ENCODE assay signal across 9 mouse cellular contexts in genomic region chr11:100571202-100571567, GRCm38 (mm10). TPM values are rescaled to one million over a fixed set of nuclear protein-coding genes. Genes with fewer than 3 reads are reported as not detected.
DNase-seq lines count a peak whose midpoint lies in the region; ATAC-seq and TF ChIP-seq lines count a peak whose summit lies in the region.
"Had no signal": no experiment of that assay in that cellular context is flagged by ENCODE, and none has a peak within 500 bp of the region (broad histone marks: within the 10 kb centered on the region; RNA-seq: fewer than 3 reads in every experiment).

No protein-coding gene starts in this region.

- H3K4me2 ChIP-seq in kidney, embryonic 14.5 days (replicated peaks; ENCODE audit: low read depth, low read length), result peak overlapping the region; percentile 39
- H3K4me2 ChIP-seq in forebrain, embryonic 13.5 days, result peak overlapping the region; percentile 57
- H3K4me2 ChIP-seq in hindbrain, postnatal 0 days (ENCODE audit: low read depth, low read length), result peak overlapping the region; percentile 49
- H3K4me2 ChIP-seq in stomach, postnatal 0 days (replicated peaks; ENCODE audit: low read depth), result peak overlapping the region; percentile 44

- no peak; the same call in 1 of the 2 replicates for ATAC-seq in kidney, embryonic 14.5 days (ENCODE audit: low FRiP score, low TSS enrichment)
- ATAC-seq in forebrain, embryonic 13.5 days, result peak; percentile 6; the same call in 1 of the 2 replicates
- peak; percentile 43; the same call in 1 of the 2 replicates for ATAC-seq in hindbrain, postnatal 0 days
- ATAC-seq in megakaryocyte, adult 5-6 weeks (ENCODE audit: poor library complexity, severe bottlenecking), result peak; percentile 49
- no peak for ATAC-seq in stomach, postnatal 0 days (ENCODE audit: low FRiP score, low TSS enrichment)

- no peaks in the 10 kb centered on the region for H3K27me3 ChIP-seq in kidney, embryonic 14.5 days (ENCODE audit: control insufficient read depth, insufficient read depth, low read length)
- H3K27me3 ChIP-seq in forebrain, embryonic 13.5 days, result peaks cover 20% of the 10 kb centered on the region
- no peaks in the 10 kb centered on the region for H3K27me3 ChIP-seq in hindbrain, postnatal 0 days (ENCODE audit: insufficient read depth, low read length)
- no peaks in the 10 kb centered on the region for H3K27me3 ChIP-seq in stomach, postnatal 0 days (ENCODE audit: control insufficient read depth, insufficient read depth, low read length)

- H3K9ac ChIP-seq in kidney, embryonic 14.5 days (ENCODE audit: low read depth, low read length), result peak overlapping the region; percentile 32; the same call in 1 of the 2 replicates
- peak overlapping the region; percentile 51 for H3K9ac ChIP-seq in forebrain, embryonic 13.5 days
- peak overlapping the region; percentile 24; the same call in 1 of the 2 replicates for H3K9ac ChIP-seq in hindbrain, postnatal 0 days (replicated peaks; ENCODE audit: low read length)
- peak overlapping the region; percentile 35; the same call in 1 of the 2 replicates for H3K9ac ChIP-seq in stomach, postnatal 0 days (ENCODE audit: low read length)

- H3K27ac ChIP-seq in kidney, embryonic 14.5 days (ENCODE audit: low read depth, low read length), result no peak overlapping the region
- H3K27ac ChIP-seq in forebrain, embryonic 13.5 days, result no peak overlapping the region
- no peak overlapping the region for H3K27ac ChIP-seq in hindbrain, postnatal 0 days
- H3K27ac ChIP-seq in stomach, postnatal 0 days (replicated peaks), result no peak overlapping the region

- H3K4me1 ChIP-seq in kidney, embryonic 14.5 days (ENCODE audit: control insufficient read depth, insufficient read depth, low read length), result 0 out of 2 replicates have a peak, but pooled peaks cover 8% of the 10 kb centered on the region
- H3K4me1 ChIP-seq in forebrain, embryonic 13.5 days, result peaks cover 22% of the 10 kb centered on the region
- H3K4me1 ChIP-seq in hindbrain, postnatal 0 days (ENCODE audit: insufficient read depth, low read length), result peaks cover 14% of the 10 kb centered on the region; the same call in 1 of the 2 replicates
- H3K4me1 ChIP-seq in stomach, postnatal 0 days (replicated peaks; ENCODE audit: control insufficient read depth, insufficient read depth), result no peaks in the 10 kb centered on the region

- H3K4me3 ChIP-seq in kidney, embryonic 14.5 days (ENCODE audit: low read length), result peak overlapping the region; percentile 5; the same call in 1 of the 2 replicates
- H3K4me3 ChIP-seq in forebrain, embryonic 13.5 days, result peak overlapping the region; percentile 21
- H3K4me3 ChIP-seq in hindbrain, postnatal 0 days (ENCODE audit: low read length), result peak overlapping the region; percentile 18
- H3K4me3 ChIP-seq in stomach, postnatal 0 days (ENCODE audit: low read depth, low read length), result peak overlapping the region; percentile 14; the same call in 1 of the 2 replicates

- 8% methylated on average over 16 of the region's 16 CpGs for WGBS in kidney, embryonic 14.5 days
- 6% methylated on average over 16 of the region's 16 CpGs for WGBS in forebrain, embryonic 13.5 days
- WGBS in hindbrain, postnatal 0 days, result 7% methylated on average over 16 of the region's 16 CpGs
- 10% methylated on average over 16 of the region's 16 CpGs for WGBS in stomach, postnatal 0 days

- no peaks in the 10 kb centered on the region for H3K9me3 ChIP-seq in kidney, embryonic 14.5 days (ENCODE audit: control insufficient read depth, low read length)
- H3K9me3 ChIP-seq in forebrain, embryonic 13.5 days (replicated peaks), result no peaks in the 10 kb centered on the region
- no peaks in the 10 kb centered on the region for H3K9me3 ChIP-seq in hindbrain, postnatal 0 days (ENCODE audit: low read length)
- H3K9me3 ChIP-seq in stomach, postnatal 0 days (ENCODE audit: control insufficient read depth, low read length), result no peaks in the 10 kb centered on the region
- H3K9me3 ChIP-seq: G1E had no signal

- no peak for TF ChIP-seq POLR2A in brain, embryonic 14.5 days (IDR thresholded peaks at IDR 0.05; ENCODE audit: borderline replicate concordance, extremely low read depth, insufficient read depth, insufficient read length, poor library complexity, severe bottlenecking)

- no peak for TF ChIP-seq EP300 in stomach, postnatal 0 days (optimal IDR thresholded peaks at IDR 0.05)

- no peak for DNase-seq in kidney, adult 8-10 months
- peak; percentile 33 for DNase-seq in brain, embryonic 14.5 days (ENCODE audit: low read depth)
- DNase-seq in hindbrain, postnatal 0 days (ENCODE audit: low spot score), result peak; percentile 40
- no peak for DNase-seq in stomach, postnatal 0 days (ENCODE audit: low spot score)
- DNase-seq in adrenal gland, adult 8-10 months, result no peak

- H3K36me3 ChIP-seq in kidney, embryonic 14.5 days (ENCODE audit: control insufficient read depth, insufficient read depth, low read length), result no peaks in the 10 kb centered on the region
- no peaks in the 10 kb centered on the region for H3K36me3 ChIP-seq in forebrain, embryonic 13.5 days (ENCODE audit: poor library complexity, severe bottlenecking)
- no peaks in the 10 kb centered on the region for H3K36me3 ChIP-seq in hindbrain, postnatal 0 days (ENCODE audit: insufficient read depth, low read length)
- no peaks in the 10 kb centered on the region for H3K36me3 ChIP-seq in stomach, postnatal 0 days (ENCODE audit: control insufficient read depth, insufficient read depth, low read length)

- no peak for TF ChIP-seq CTCF in brain, embryonic 14.5 days (IDR thresholded peaks at IDR 0.05; ENCODE audit: borderline replicate concordance, extremely low read depth, insufficient read depth, insufficient read length)
- no peak for TF ChIP-seq CTCF in hindbrain, postnatal 0 days (IDR thresholded peaks at IDR 0.05; ENCODE audit: low read depth)
- no peak for TF ChIP-seq CTCF in stomach, postnatal 0 days (IDR thresholded peaks at IDR 0.05; ENCODE audit: low read depth)

RNA-seq across cellular contexts. Expression of gene Cnp, which starts 3.5 kb away (rescaled TPM):
- polyA plus RNA-seq in kidney, embryonic 14.5 days (2014; fragmentation: Nextera tagmentation; extraction: Ambion mirVana), result 17.0 and 25.0 TPM in 2 replicates
- 18.1 and 22.4 TPM in 2 replicates for polyA plus RNA-seq in brain, embryonic 14.5 days (2012; rRNA removed)
- 20.1 and 20.8 TPM in 2 replicates for polyA plus RNA-seq in forebrain, embryonic 13.5 days (2015; fragmentation: Nextera tagmentation; extraction: Ambion mirVana)
- 95.3 and 125 TPM in 2 replicates for total RNA-seq in hindbrain, postnatal 0 days (2014; rRNA removed)
- polyA plus RNA-seq in hindbrain, postnatal 0 days (2015; fragmentation: Nextera tagmentation; extraction: Ambion mirVana), result 121 and 146 TPM in 2 replicates
- 9.5 and 11.3 TPM in 2 replicates for total RNA-seq in megakaryocyte, adult 5-6 weeks (2015)
- 22.2 and 23.9 TPM in 2 replicates for total RNA-seq in megakaryocyte, adult 5-6 weeks (2017)
- 23.5 and 25.7 TPM in 2 replicates for polyA plus RNA-seq in stomach, postnatal 0 days (2015; fragmentation: Nextera tagmentation; extraction: Ambion mirVana)
- total RNA-seq in adrenal gland, adult 8-10 months (2022), result 10 to 100 TPM; 47.5 to 85.0 (median 71.9) TPM

RNA-seq across cellular contexts. Expression of gene Ttc25, which starts 25.8 kb away (rescaled TPM):
- 0.58 and 0.77 TPM in 2 replicates for polyA plus RNA-seq in kidney, embryonic 14.5 days (2014; fragmentation: Nextera tagmentation; extraction: Ambion mirVana)
- polyA plus RNA-seq in brain, embryonic 14.5 days (2012; rRNA removed), result 0.90 and 2.8 TPM in 2 replicates
- polyA plus RNA-seq in forebrain, embryonic 13.5 days (2015; fragmentation: Nextera tagmentation; extraction: Ambion mirVana), result 1.6 and 1.9 TPM in 2 replicates
- 1.5 and 2.4 TPM in 2 replicates for total RNA-seq in hindbrain, postnatal 0 days (2014; rRNA removed)
- polyA plus RNA-seq in hindbrain, postnatal 0 days (2015; fragmentation: Nextera tagmentation; extraction: Ambion mirVana), result 1.8 and 2.0 TPM in 2 replicates
- 0.16 and 0.96 TPM in 2 replicates for total RNA-seq in megakaryocyte, adult 5-6 weeks (2015)
- total RNA-seq in megakaryocyte, adult 5-6 weeks (2017), result not detected in 2 replicates
- 0.17 and 0.33 TPM in 2 replicates for polyA plus RNA-seq in stomach, postnatal 0 days (2015; fragmentation: Nextera tagmentation; extraction: Ambion mirVana)
- total RNA-seq in adrenal gland, adult 8-10 months (2022), result 1 to 10 TPM; 4.4 to 6.4 (median 5.4) TPM

RNA-seq across cellular contexts. Expression of gene Acly, which starts 43.4 kb away (rescaled TPM):
- 70.1 and 158 TPM in 2 replicates for polyA plus RNA-seq in kidney, embryonic 14.5 days (2014; fragmentation: Nextera tagmentation; extraction: Ambion mirVana)
- polyA plus RNA-seq in brain, embryonic 14.5 days (2012; rRNA removed), result 189 and 209 TPM in 2 replicates
- polyA plus RNA-seq in forebrain, embryonic 13.5 days (2015; fragmentation: Nextera tagmentation; extraction: Ambion mirVana), result 251 and 271 TPM in 2 replicates
- 229 and 235 TPM in 2 replicates for total RNA-seq in hindbrain, postnatal 0 days (2014; rRNA removed)
- polyA plus RNA-seq in hindbrain, postnatal 0 days (2015; fragmentation: Nextera tagmentation; extraction: Ambion mirVana), result 130 and 135 TPM in 2 replicates
- 80.6 and 90.8 TPM in 2 replicates for total RNA-seq in megakaryocyte, adult 5-6 weeks (2015)
- 100 and 105 TPM in 2 replicates for total RNA-seq in megakaryocyte, adult 5-6 weeks (2017)
- polyA plus RNA-seq in stomach, postnatal 0 days (2015; fragmentation: Nextera tagmentation; extraction: Ambion mirVana), result 70.3 and 70.6 TPM in 2 replicates
- total RNA-seq in adrenal gland, adult 8-10 months (2022), result 1,000 to 10,000 TPM; 1,202 to 1,723 (median 1,362) TPM

RNA-seq across cellular contexts. Expression of gene Nkiras2, which starts 47.9 kb away (rescaled TPM):
- polyA plus RNA-seq in kidney, embryonic 14.5 days (2014; fragmentation: Nextera tagmentation; extraction: Ambion mirVana), result 63.6 and 67.6 TPM in 2 replicates
- polyA plus RNA-seq in brain, embryonic 14.5 days (2012; rRNA removed), result 111 and 119 TPM in 2 replicates
- polyA plus RNA-seq in forebrain, embryonic 13.5 days (2015; fragmentation: Nextera tagmentation; extraction: Ambion mirVana), result 94.7 and 101 TPM in 2 replicates
- total RNA-seq in hindbrain, postnatal 0 days (2014; rRNA removed), result 125 and 131 TPM in 2 replicates
- polyA plus RNA-seq in hindbrain, postnatal 0 days (2015; fragmentation: Nextera tagmentation; extraction: Ambion mirVana), result 77.5 and 82.1 TPM in 2 replicates
- total RNA-seq in megakaryocyte, adult 5-6 weeks (2015), result 47.7 and 52.7 TPM in 2 replicates
- 36.0 and 45.5 TPM in 2 replicates for total RNA-seq in megakaryocyte, adult 5-6 weeks (2017)
- polyA plus RNA-seq in stomach, postnatal 0 days (2015; fragmentation: Nextera tagmentation; extraction: Ambion mirVana), result 59.0 and 63.1 TPM in 2 replicates
- total RNA-seq in adrenal gland, adult 8-10 months (2022), result 10 to 100 TPM; 34.3 to 37.3 (median 36.7) TPM

RNA-seq across cellular contexts. Expression of gene Dnajc7, which starts 48.8 kb away (rescaled TPM):
- polyA plus RNA-seq in kidney, embryonic 14.5 days (2014; fragmentation: Nextera tagmentation; extraction: Ambion mirVana), result 86.2 and 126 TPM in 2 replicates
- polyA plus RNA-seq in brain, embryonic 14.5 days (2012; rRNA removed), result 139 and 201 TPM in 2 replicates
- polyA plus RNA-seq in forebrain, embryonic 13.5 days (2015; fragmentation: Nextera tagmentation; extraction: Ambion mirVana), result 283 and 285 TPM in 2 replicates
- total RNA-seq in hindbrain, postnatal 0 days (2014; rRNA removed), result 64.6 and 73.8 TPM in 2 replicates
- 237 and 246 TPM in 2 replicates for polyA plus RNA-seq in hindbrain, postnatal 0 days (2015; fragmentation: Nextera tagmentation; extraction: Ambion mirVana)
- 98.1 and 124 TPM in 2 replicates for total RNA-seq in megakaryocyte, adult 5-6 weeks (2015)
- 145 and 172 TPM in 2 replicates for total RNA-seq in megakaryocyte, adult 5-6 weeks (2017)
- 91.9 and 96.1 TPM in 2 replicates for polyA plus RNA-seq in stomach, postnatal 0 days (2015; fragmentation: Nextera tagmentation; extraction: Ambion mirVana)
- 100 to 1,000 TPM; 204 to 279 (median 249) TPM for total RNA-seq in adrenal gland, adult 8-10 months (2022)

Comparison
In these comparisons a context has a peak if more than half of its experiments do, and no peak if none do; other contexts are left out.
1. ATAC-seq: peak in forebrain, embryonic 13.5 days (single experiment), hindbrain, postnatal 0 days (single experiment) and megakaryocyte, adult 5-6 weeks (single experiment); none in kidney, embryonic 14.5 days (single experiment) and stomach, postnatal 0 days (single experiment).
2. DNase-seq: peak in brain, embryonic 14.5 days (single experiment) and hindbrain, postnatal 0 days (single experiment); none in kidney, adult 8-10 months (0 of 2), stomach, postnatal 0 days (single experiment) and adrenal gland, adult 8-10 months (single experiment).
3. Peak in every context shown above with its lines, with median percentiles within 50 percentile points of each other: H3K4me2 ChIP-seq, H3K4me3 ChIP-seq and H3K9ac ChIP-seq.